Mouse (Mus musculus) layer of hippocampus, postnatal 14 days (tissue): ENCODE results near the gene Ifitm1. TPM values are rescaled to one million over a fixed set of nuclear protein-coding genes. Genes with fewer than 3 reads are reported as not detected.

Experiments
- DNase-seq, 2 experiments: peaks; one replicate each; pipeline ENCODE4 v3.0.0; 2021 to 2022; ENCODE audit warnings: low spot score in 2 of 2, mixed read lengths in 1 of 2
- long read RNA-seq, 2 experiments: library from polyadenylated mRNA; stranded (forward); transcript quantifications; one replicate each; pipeline ENCODE4 v2.0.0; 2021
- total RNA-seq, 2 experiments: library from RNA; stranded (reverse); gene quantifications; 2 replicates each; pipeline ENCODE4 v1.2.3; 2021

The Ifitm1 gene
- total RNA-seq, result 1 to 10 TPM; 3.3 to 6.3 TPM
- long read RNA-seq, experiment 1, partial matches to known transcripts, result 0 of 2 reads
- long read RNA-seq, experiment 1, other reads (novel, unspliced or antisense), result 0 of 2 reads
- long read RNA-seq, experiment 2, partial matches to known transcripts, result 0 of 1 reads
- long read RNA-seq, experiment 2, other reads (novel, unspliced or antisense), result 0 of 1 reads

GRCm38 (mm10) chr7:140966921-140967320 is at the start of gene Ifitm1:
Gene Ifitm1 (plus strand): TSS chr7:140967221.
- no peak for DNase-seq

- no peak for DNase-seq
These were observed 47.1 kb upstream of the Ifitm1 start for GRCm38 (mm10) chr7:140919911-140920310.

DNA sequence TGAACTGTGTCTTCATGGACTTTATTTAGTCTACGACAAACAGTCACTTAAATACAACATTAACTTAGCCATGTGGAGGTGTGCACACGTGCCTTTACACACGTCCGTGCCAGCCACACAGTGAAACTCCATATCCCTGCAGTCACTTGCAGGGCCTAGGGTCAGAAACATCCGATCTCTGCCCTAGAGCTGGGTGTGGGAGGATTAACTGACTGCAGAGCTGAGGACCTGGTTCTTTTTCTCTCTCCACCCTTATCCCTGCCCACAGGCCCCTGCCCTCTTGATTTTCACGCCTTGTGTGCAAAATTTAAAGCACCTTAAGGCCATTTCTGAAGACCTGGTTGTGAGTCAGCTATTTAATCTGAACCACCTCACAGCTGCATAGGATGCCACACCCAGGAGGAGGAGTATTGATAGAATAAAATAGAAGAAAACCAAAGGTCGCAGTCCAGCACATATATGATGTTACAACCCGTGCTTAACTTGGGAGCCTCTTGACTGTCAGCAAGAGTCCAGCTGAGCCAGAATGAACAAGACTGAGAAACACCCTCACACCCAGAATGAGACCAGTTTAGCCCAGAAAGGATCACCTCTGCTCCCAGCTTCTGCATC is 46.5 kb upstream of the Ifitm1 start, which contains the start of gene Nlrp6:
TSS of gene Nlrp6 (plus strand) at position 485 of the 612 bp plus-strand sequence.
- DNase-seq, result no peak

DNA sequence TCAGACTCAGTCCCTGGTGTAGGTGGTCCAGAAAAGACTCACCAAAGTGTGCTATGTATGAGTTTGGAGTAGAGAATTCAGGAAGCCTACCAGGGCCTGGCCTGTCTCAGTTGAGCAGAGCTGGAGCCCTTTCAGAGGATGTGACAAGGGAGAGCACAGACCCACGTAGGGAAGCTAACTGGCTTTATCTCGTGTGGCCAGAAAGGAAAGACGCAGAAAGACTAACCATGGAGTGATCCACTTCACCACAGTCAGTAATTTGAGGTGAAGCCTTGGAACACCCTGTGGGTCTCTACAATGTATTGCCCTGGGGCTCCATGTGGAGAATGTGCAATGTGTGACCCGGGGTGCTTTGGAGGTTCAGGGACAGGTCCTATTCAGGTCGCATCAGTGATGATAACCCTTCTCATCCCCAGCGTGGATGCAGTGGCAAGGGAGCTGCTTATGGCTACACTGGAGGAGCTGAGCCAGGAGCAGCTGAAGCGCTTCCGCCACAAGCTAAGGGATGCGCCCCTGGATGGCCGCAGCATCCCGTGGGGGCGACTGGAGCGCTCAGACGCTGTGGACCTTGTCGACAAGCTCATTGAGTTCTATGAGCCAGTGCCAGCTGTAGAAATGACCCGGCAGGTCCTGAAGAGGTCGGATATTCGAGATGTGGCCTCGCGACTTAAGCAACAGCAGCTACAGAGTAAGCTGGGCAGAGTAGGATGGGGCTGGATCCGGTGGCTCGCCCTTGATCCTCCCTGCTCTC is 45.6 kb upstream of the Ifitm1 start:
- no peak for DNase-seq

DNA sequence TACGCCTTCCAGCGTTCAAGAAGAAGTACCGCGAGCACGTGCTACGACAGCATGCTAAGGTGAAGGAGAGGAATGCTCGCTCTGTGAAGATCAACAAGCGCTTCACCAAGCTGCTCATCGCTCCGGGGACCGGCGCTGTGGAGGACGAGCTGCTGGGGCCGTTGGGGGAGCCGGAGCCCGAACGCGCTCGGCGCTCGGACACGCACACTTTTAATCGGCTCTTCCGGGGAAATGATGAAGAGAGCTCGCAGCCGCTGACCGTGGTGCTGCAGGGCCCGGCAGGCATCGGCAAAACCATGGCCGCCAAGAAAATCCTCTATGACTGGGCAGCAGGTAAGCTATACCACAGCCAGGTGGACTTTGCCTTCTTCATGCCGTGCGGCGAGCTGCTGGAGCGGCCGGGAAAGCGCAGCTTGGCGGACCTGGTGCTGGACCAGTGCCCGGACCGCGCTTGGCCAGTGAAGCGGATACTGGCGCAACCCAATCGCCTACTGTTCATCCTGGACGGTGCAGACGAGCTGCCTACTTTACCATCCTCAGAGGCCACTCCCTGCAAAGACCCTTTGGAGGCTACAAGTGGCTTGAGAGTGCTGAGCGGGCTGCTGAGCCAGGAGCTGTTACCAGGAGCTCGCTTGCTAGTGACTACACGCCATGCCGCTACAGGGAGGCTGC is 44.5 kb upstream of the Ifitm1 start:
- peak in 1 of 2 experiments; percentile 28 for DNase-seq

- no peak for DNase-seq
These were observed 43.8 kb upstream of the Ifitm1 start for GRCm38 (mm10) chr7:140923070-140923775.

GRCm38 (mm10) chr7:140927181-140927580 is 39.8 kb upstream of the Ifitm1 start:
- no peak for DNase-seq

- DNase-seq, result no peak
These were observed 28.6 kb upstream of the Ifitm1 start for GRCm38 (mm10) chr7:140938436-140938835.

GRCm38 (mm10) chr7:140938896-140939295 is 28.1 kb upstream of the Ifitm1 start:
- no peak for DNase-seq

DNA sequence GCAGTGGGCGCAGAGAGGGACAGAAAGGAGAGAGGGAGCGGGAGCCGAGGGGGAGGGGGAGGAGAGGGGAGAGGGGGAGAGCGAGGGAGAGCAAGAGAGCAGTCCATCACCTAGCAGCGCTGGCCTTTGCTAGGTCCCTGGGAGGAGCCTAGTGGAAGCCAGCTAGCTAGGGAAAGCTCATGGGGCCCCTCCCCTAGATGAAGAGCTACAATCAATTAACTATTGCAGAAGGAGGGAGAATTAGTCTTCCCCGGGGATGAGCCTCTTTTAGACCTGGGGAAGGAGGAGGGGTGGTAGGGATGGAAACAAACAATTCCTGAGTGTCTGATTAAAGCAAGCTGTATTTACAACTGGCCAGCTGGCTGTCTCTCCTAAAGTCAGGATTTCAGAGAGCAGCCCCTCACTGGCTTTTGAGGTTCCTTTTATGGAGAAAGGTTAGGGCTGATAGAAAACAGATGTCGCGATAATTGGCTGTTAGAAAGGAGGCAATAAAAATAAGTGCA is 27.3 kb upstream of the Ifitm1 start:
- DNase-seq, result no peak

DNA sequence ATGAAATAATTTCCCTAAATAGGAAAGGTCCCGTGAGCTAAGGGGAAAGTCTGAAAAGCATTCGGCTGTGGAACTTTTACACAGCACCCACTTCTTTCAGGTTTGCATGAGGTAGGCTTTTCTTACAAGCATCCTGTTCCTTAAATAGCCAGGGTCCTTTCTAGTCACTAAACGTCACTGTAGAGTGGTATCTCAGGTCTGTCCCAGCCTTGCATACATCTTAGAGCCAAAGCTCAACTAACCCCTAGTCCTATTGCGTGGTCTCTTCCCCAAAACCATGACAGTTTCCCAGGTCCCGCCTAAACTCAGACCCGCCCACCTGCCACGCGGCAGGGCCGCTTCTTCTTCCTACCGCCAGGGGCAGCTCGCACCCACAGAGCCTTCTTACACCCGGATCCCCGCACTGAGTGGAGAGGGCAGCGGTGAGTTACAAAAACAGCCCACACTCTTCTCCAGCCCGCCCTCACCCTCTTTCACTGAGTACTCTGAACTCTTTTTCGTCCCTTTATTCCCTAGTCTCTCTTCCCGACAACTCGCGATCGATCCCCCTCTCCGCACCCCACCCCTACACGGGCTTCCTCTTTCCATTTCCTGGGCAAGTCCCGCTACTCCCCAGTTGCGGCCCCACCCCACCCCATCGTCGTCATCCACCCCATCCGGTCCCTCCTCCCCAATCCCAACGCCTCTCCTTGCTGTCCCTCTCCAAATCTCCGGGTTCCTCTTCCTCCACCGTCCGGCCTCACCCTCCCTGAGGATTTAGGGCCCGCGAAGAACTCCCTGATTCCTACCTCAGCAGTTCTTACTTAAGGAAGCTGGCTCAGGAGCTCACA is 25.6 kb upstream of the Ifitm1 start, which contains the start of gene Pgghg:
TSS of gene Pgghg (plus strand) at position 170 of the 830 bp plus-strand sequence.
- DNase-seq, result peak; percentile 47 to 49

GRCm38 (mm10) chr7:140942341-140942740 is 24.7 kb upstream of the Ifitm1 start:
- no peak for DNase-seq

- no peak for DNase-seq
These were observed 24.2 kb upstream of the Ifitm1 start for GRCm38 (mm10) chr7:140942811-140943210.

DNA sequence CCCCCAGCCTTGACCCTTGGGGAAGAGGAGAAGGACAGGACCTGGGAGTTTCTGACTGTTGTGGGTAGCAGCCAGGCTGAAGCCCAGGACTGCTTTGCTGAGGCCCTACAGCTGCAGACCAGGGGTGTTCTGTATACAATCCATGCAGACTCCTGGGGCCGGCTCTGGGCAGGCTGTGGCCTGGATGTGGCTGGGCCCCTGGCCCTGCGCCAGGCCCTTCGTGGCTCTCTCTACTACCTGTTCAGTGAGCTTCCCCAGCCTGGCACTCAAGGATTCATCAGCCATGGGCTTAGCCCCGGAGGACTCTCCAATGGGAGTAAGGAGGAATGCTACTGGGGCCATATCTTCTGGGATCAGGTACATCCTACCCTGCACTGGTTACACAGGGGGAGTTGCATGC is 23.7 kb upstream of the Ifitm1 start:
- no peak for DNase-seq

DNA sequence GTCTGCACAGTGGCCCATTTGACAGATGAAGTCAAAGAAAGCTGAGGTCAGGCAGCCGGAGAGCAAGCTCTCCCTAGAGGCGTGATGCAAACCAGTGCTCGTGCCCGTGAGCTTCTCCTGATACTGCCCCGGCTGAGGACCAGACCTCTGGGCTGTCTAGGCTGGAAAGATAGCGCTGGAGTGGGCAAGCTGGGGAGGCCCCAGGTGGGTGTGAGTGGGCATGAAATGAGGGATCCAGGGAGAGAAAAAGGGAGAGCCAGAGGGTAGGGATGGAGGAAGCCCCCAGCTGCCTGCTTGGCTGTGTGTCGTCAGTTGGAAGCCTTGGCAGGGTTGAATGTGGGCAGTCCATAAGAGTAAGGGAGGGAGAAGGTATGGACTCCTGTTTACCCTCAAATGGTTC is 22.8 kb upstream of the Ifitm1 start:
- no peak for DNase-seq

- no peak for DNase-seq
These were observed 21.8 kb upstream of the Ifitm1 start for GRCm38 (mm10) chr7:140945247-140945646.

GRCm38 (mm10) chr7:140946311-140946710 is 20.7 kb upstream of the Ifitm1 start:
- no peak for DNase-seq

DNA sequence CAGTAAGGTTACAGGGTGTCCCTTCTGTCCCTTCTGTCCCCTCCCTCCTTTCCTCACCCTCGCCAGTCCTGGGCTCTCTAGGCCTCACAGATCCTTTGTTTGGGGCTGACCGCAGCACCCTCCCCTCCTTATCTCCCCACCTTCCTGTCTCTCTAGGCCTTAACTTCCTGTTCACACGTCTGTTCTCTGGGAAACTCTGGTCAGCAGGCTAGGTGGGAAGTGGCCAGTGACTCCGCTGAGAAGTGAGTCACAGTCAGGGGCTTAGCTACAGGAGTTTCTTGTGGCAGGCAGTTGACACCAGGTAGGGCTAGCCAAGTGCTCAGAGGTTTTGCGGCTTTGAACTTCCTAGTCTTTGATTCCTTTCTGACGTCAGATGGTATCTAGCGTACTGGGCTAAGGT is 20.0 kb upstream of the Ifitm1 start:
- no peak for DNase-seq

DNA sequence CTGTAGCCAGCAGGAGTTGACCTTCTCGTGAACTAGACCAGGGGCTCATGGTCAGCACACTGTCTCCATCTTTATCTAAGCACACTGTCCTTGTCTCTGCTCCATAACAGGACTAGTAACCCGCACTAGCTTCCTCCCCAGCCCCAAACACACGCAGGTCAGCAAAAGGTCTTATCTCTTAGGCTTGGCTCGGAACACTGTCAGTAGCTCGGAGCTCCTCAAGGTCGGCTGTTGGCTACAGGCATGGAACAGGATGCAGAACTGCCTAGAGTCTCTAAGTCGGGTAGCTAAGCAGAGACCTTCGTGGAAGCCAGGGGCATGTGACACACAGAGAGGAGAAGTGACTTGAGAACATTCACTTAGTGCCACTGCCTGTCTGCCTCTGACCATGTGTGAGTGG is 18.9 kb upstream of the Ifitm1 start:
- DNase-seq, result no peak

DNA sequence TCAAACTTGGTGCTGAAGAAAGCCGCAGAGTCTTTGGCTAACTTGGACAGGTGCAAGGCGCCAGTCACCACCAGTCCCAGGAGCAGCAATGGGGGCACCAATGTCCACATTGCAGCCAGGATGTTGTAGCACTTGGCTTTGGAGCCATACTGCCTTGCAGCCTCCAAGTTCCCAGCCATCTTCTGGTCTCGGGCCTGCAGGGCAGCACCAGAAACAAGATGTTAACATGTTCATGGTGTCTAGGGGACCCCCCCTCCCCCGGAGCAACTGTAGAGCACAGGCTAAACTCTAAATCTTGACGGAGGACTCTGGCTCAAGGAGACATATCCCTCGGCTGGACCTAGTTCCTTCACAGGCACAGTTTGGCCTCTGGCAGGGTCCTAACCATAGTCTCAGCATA is 17.8 kb upstream of the Ifitm1 start:
- DNase-seq, result no peak
